Mouse (Mus musculus) small intestine, adult 2 months (tissue): Measurements from ENCODE around the gene Hexim2. TPM values are rescaled to one million over a fixed set of nuclear protein-coding genes. Genes with fewer than 3 reads are reported as not detected.

Experiments
- H3K27ac ChIP-seq: fragments of 200-500 bp; 2 replicates; pipeline ENCODE4 v1.5.1; 2012; ENCODE audit warnings: low read depth, low read length, control low read depth, inconsistent platforms; ENCODE audit not compliant: insufficient read depth
- H3K27me3 ChIP-seq: fragments of 200-500 bp; 2 replicates; pipeline ENCODE4 v1.6.1; 2012; ENCODE audit warnings: mild to moderate bottlenecking, moderate library complexity, low read length, inconsistent platforms; ENCODE audit not compliant: control insufficient read depth, insufficient read depth
- H3K36me3 ChIP-seq: fragments of 200-500 bp; 2 replicates; pipeline ENCODE4 v1.6.1; 2012; ENCODE audit warnings: mild to moderate bottlenecking, low read length, control low read depth, inconsistent platforms; ENCODE audit not compliant: control insufficient read depth, insufficient read depth
- H3K4me1 ChIP-seq: fragments of 200-500 bp; 2 replicates; pipeline ENCODE4 v1.6.1; 2012; ENCODE audit warnings: low read length, inconsistent platforms, mixed read lengths; ENCODE audit not compliant: control insufficient read depth, insufficient read depth, insufficient read length
- H3K4me3 ChIP-seq: fragments of 200-500 bp; 2 replicates; pipeline ENCODE4 v1.5.1; 2012; ENCODE audit warnings: low read depth, mild to moderate bottlenecking, control low read depth, inconsistent platforms, low read length, moderate library complexity
- CTCF ChIP-seq: fragments of 200-500 bp; IDR thresholded peaks from 2 replicates; pipeline ENCODE4 v1.5.1; 2012; ENCODE audit warnings: low read depth, mild to moderate bottlenecking, control low read depth, inconsistent platforms, low read length, moderate library complexity, mixed read lengths; ENCODE audit not compliant: insufficient replicate concordance, insufficient read length; ENCODE audit errors: extremely low read depth
- POLR2A ChIP-seq: fragments of 200-500 bp; IDR thresholded peaks from 2 replicates; pipeline ENCODE4 v1.6.1; 2012; ENCODE audit warnings: low read depth, mild to moderate bottlenecking, control low read depth, inconsistent platforms, low read length, moderate library complexity
- WGBS: fragments of 180-500 bp; shearing (Covaris S2); methylation state at CpG from one replicate; pipeline ENCODE4 v1.1.7; 2018; 5-methylcytosine and 5-hydroxymethylcytosine counted together
- polyA plus RNA-seq: library from polyadenylated mRNA; depleted of rRNA; stranded (reverse); fragments of >200 nt; gene quantifications from 2 replicates; pipeline ENCODE4 v1.2.3, GENCODE M21; 2012

The Hexim2 gene
- polyA plus RNA-seq, 1 experiment = 2.2 TPM

DNA sequence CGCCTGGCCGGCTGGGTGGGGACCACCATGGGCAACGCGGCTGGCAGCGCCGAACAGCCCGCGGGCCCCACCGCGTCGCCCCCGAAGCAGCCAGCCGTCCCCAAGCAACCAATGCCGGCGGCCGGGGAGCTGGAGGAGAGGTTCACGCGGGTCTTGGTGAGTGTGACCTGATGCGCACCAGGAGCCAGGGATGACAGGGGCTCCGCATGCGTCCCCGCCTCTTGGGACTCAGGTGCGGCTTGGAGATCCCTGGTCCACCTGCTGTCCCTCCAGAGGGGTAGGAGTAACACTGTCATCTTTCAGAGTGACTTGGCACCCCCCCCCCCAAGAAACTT is 39.0 kb downstream of the Hexim2 start:
- 3% methylated on average over 23 of the region's 23 CpGs for WGBS
- Histone ChIP-seq H3K27me3 (peaks cover 16% of the 10 kb centered on the region), H3K4me1 (peaks cover 7% of the 10 kb centered on the region), H3K4me3 (peak overlapping the region; percentile 74), H3K36me3 (no peaks in the 10 kb centered on the region), H3K27ac (peak overlapping the region; percentile 70)
- TF ChIP-seq POLR2A = no peak
- no peak for TF ChIP-seq CTCF

DNA sequence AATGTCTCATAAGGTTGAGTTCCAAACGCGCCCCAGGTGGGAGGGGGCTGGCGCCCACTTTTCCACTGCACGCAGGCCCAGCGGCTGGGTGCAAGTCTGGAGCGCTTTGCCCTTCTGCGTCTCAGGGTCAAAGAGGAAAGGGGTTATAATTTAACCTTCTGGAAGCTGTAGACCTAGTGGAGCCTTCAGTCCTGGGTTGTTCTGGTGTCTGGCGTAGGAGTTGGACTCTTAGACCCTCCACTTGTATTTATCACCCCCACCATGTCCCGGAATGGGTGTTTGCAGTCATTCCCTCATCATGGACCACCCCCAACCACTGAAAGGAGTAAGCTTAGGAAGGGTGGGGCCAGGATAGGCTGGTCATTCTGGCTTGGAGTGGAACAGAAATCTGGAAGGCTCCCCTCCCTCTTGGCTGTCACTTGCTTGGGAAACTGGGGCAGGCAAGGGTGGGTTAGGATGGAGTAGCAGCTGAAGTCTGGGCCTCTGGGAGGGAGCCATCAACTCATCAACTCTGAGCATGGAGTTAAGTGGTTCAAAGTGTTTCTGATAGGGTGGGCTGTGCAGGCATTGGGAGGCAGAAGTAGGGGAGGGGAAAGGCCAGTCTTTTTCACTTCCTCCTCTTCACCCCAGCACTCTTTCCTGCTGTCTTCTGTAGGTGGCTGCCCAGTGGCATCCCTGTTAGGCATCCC is 39.6 kb downstream of the Hexim2 start:
- peak overlapping the region; percentile 74 for H3K4me3 ChIP-seq
- H3K27me3 ChIP-seq = peaks cover 16% of the 10 kb centered on the region
- WGBS = 57% methylated on average over 9 of the region's 9 CpGs
- H3K4me1 ChIP-seq = peaks cover 7% of the 10 kb centered on the region
- H3K27ac ChIP-seq = peak overlapping the region; percentile 10; the same call in 1 of the 2 replicates
- no peaks in the 10 kb centered on the region for H3K36me3 ChIP-seq
- no peak for TF ChIP-seq CTCF
- TF ChIP-seq POLR2A = no peak

DNA sequence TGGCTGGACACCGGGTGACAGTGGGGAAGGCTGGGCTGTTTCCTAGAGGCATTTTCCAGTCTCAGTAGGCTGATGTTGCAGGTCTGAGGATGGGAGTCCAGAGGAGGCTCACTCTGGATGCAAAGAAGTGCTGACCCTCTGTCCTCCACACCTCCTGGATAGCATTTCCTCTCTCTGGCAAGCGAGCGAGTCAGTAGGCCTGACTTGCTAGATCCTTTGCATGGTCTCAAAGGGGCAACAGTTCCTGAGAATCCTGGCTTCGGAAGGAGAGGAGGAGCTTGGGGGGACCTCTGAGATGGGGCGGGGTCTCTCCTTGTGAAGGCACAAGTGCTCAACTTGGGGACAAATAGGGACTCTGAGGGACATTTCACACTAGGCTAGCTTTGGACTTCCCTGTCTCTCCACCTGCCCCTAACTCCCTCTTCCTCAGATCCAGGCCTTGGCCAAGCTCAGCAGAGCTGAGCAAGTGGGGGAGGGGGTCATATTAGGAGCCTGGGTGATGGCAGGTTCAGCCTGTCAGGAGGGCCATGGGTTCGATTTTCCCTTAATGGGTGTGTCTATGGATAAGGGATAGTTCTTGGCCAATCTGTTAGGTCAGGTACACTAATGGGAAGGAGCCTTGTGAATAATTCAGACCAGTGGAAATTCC is 40.3 kb downstream of the Hexim2 start:
- H3K4me3 ChIP-seq = peak overlapping the region; percentile 74
- H3K4me1 ChIP-seq = peaks cover 7% of the 10 kb centered on the region
- H3K27me3 ChIP-seq = peaks cover 16% of the 10 kb centered on the region
- WGBS = 61% methylated on average over 6 of the region's 6 CpGs
- TF ChIP-seq CTCF (no peak), POLR2A (no peak)
- H3K36me3 ChIP-seq = no peaks in the 10 kb centered on the region
- no peak overlapping the region for H3K27ac ChIP-seq

DNA sequence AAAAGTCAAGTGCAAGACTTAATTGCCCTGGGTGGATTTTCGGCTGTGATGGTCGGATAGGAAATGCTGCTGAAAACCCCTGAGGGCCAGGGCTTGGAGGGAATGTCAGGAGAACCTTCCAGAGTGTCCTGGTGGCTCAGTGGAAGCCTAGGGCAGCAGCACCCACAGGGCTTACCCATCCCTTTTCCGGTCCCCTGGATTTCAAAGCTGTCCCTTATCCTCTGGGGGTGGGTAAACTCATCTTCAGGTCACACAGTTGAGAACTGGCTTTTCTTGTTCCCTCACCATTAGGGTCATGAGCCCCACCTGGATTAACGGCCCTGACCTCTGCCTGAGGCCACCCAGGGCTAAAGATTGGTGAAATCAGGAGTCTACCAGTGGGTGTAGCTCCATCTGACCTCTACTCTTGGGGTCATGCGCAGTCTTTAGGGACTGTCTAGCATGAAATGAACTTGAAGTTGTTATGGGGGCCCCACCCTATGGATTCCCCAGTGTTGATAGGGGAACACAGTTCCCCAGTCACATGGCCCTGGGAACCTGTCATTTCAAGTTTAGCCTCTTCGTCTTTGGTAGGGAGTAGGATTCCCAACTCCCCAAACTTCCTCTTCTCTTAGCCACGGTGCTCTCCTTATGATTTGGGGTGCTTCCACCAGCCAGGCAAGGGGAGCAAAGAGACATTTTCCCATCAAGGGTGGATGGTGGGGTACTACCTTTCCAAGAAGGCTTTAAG is 41.0 kb downstream of the Hexim2 start:
- TF ChIP-seq POLR2A = no peak
- no peak for TF ChIP-seq CTCF
- H3K27ac ChIP-seq = peak overlapping the region; percentile 29; the same call in 1 of the 2 replicates
- peaks cover 16% of the 10 kb centered on the region for H3K27me3 ChIP-seq
- H3K4me1 ChIP-seq = peaks cover 7% of the 10 kb centered on the region
- WGBS = 73% methylated on average over 7 of the region's 7 CpGs
- no peaks in the 10 kb centered on the region for H3K36me3 ChIP-seq
- H3K4me3 ChIP-seq = 0 out of 2 replicates have a peak overlapping the region, but pooled peaks have one; percentile 22

DNA sequence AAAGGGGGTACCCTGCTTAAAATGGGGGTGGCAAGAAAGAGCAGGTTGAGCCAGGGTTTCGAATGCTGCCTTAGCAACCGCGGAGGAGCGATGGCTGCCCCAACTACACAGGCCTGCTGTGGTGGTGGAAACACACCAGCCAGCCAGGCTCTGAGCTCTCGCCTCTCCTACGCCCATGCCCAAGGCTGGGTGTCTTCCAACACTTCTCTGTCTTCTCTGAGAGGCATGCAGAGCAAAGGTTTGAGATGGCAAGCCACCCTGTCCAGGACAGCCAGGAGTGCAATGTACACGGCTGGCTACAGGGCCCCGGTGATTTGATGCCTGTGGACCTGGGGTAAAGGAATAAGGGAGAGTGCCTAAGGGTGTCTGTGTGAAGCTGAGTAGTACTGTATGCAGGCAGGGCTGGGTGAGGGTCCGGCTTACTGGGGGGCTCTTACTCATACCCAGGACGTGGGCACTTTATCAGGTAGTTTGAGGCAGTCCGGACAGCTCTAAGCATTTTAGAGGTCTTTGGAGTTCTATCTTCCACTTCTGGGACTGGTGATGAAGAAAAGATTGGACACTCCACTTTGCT is 41.6 kb downstream of the Hexim2 start:
- WGBS = 89% methylated on average over 11 of the region's 11 CpGs
- Histone ChIP-seq H3K36me3 (no peaks in the 10 kb centered on the region), H3K4me3 (peak overlapping the region; percentile 22), H3K27me3 (peaks cover 16% of the 10 kb centered on the region), H3K4me1 (peaks cover 7% of the 10 kb centered on the region), H3K27ac (peak overlapping the region; percentile 29; the same call in 1 of the 2 replicates)
- no peak for TF ChIP-seq CTCF
- no peak for TF ChIP-seq POLR2A

DNA sequence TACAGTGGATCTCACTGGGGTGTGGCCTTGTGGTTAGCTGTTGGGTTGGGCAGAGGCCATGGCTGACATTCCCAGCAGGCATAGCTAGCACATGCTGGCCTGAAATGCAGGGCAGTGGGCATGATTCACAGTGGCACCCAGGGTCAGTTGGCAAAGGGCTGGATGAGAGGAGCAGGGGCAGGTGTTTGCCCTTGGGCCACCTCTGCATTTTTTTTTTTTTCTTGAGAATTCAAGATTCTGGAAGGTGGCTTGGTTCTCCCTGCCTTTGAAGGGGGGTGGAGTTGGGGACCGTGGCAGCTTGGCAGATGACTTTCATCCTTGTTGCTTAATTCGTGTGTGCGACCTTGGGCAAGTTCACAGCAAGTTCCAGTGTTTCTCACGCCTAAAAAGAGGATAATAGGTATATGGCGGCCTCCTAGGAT is 42.2 kb downstream of the Hexim2 start:
- H3K4me1 ChIP-seq = peaks cover 7% of the 10 kb centered on the region
- H3K4me3 ChIP-seq = peak overlapping the region; percentile 9; the same call in 1 of the 2 replicates
- WGBS = 70% methylated on average over 5 of the region's 5 CpGs
- no peaks in the 10 kb centered on the region for H3K36me3 ChIP-seq
- TF ChIP-seq POLR2A (no peak), CTCF (no peak)
- peak overlapping the region; percentile 16; the same call in 1 of the 2 replicates for H3K27ac ChIP-seq
- peaks cover 16% of the 10 kb centered on the region for H3K27me3 ChIP-seq
